Mouse (Mus musculus): Measurements from ENCODE around the gene Olfr1123. TPM values are rescaled to one million over a fixed set of nuclear protein-coding genes. Genes with fewer than 3 reads are reported as not detected.

The Olfr1123 gene
- polyA plus RNA-seq, 1 experiment from 2014 or later = not detected

- no peaks in the 10 kb centered on the region for H3K27me3 ChIP-seq (ENCODE audit: insufficient read depth, low read length)
- WGBS = 93% methylated on average over 4 of the region's 4 CpGs
- H3K36me3 ChIP-seq (ENCODE audit: insufficient read depth, low read length) = no peaks in the 10 kb centered on the region
- H3K9ac ChIP-seq (replicated peaks; ENCODE audit: low read length) = no peak overlapping the region
- no peak for ATAC-seq (ENCODE audit: low FRiP score, low TSS enrichment)
- no peaks in the 10 kb centered on the region for H3K9me3 ChIP-seq (ENCODE audit: low read length)
- no peaks in the 10 kb centered on the region for H3K4me1 ChIP-seq (ENCODE audit: insufficient read depth, low read length)
- H3K4me2 ChIP-seq (replicated peaks; ENCODE audit: low read depth, low read length) = no peak overlapping the region
- H3K27ac ChIP-seq (ENCODE audit: low read length) = no peak overlapping the region
- no peak overlapping the region for H3K4me3 ChIP-seq (ENCODE audit: low read length)
Measured at GRCm38 (mm10) chr2:87461769-87462168, 45.3 kb downstream of the Olfr1123 start.

Other genes with a start within 250 kb of the Olfr1123 start
- gene Olfr1112, start 228.8 kb upstream of the Olfr1123 start, polyA plus RNA-seq (2015; fragmentation: Nextera tagmentation; extraction: Ambion mirVana) = not detected in 2 replicates
- gene Olfr1113, start 207.7 kb upstream of the Olfr1123 start, polyA plus RNA-seq (2015; fragmentation: Nextera tagmentation; extraction: Ambion mirVana) = not detected in 2 replicates
- gene Olfr1115, start 168.6 kb upstream of the Olfr1123 start, polyA plus RNA-seq (2015; fragmentation: Nextera tagmentation; extraction: Ambion mirVana) = not detected in 2 replicates
- gene Olfr1116, start 149.1 kb upstream of the Olfr1123 start, polyA plus RNA-seq (2015; fragmentation: Nextera tagmentation; extraction: Ambion mirVana) = not detected in 2 replicates
- gene Olfr1118, start 109.1 kb upstream of the Olfr1123 start, polyA plus RNA-seq (2015; fragmentation: Nextera tagmentation; extraction: Ambion mirVana) = not detected in 2 replicates
- gene Olfr1120, start 61.8 kb upstream of the Olfr1123 start, polyA plus RNA-seq (2015; fragmentation: Nextera tagmentation; extraction: Ambion mirVana) = not detected in 2 replicates
- gene Olfr1121, start 46.7 kb upstream of the Olfr1123 start, polyA plus RNA-seq (2015; fragmentation: Nextera tagmentation; extraction: Ambion mirVana) = not detected in 2 replicates
- gene Olfr1122, start 30.8 kb upstream of the Olfr1123 start, polyA plus RNA-seq (2015; fragmentation: Nextera tagmentation; extraction: Ambion mirVana) = not detected in 2 replicates
- 0.09 TPM in 1 of 2 replicates, not detected in the other for gene Olfr1124, start 13.6 kb downstream of the Olfr1123 start, polyA plus RNA-seq (2015; fragmentation: Nextera tagmentation; extraction: Ambion mirVana)
- not detected in 2 replicates for gene Olfr1126, start 37.3 kb downstream of the Olfr1123 start, polyA plus RNA-seq (2015; fragmentation: Nextera tagmentation; extraction: Ambion mirVana)
- gene Pramel7, start 80.5 kb downstream of the Olfr1123 start, polyA plus RNA-seq (2015; fragmentation: Nextera tagmentation; extraction: Ambion mirVana) = not detected in 2 replicates
- gene Pramel6, start 89.9 kb downstream of the Olfr1123 start, polyA plus RNA-seq (2015; fragmentation: Nextera tagmentation; extraction: Ambion mirVana) = not detected in 2 replicates
- gene Olfr153, start 115.2 kb downstream of the Olfr1123 start, polyA plus RNA-seq (2015; fragmentation: Nextera tagmentation; extraction: Ambion mirVana) = not detected in 2 replicates
- gene Olfr1128, start 128.9 kb downstream of the Olfr1123 start, polyA plus RNA-seq (2015; fragmentation: Nextera tagmentation; extraction: Ambion mirVana) = not detected in 2 replicates
- gene Olfr1129, start 157.3 kb downstream of the Olfr1123 start, polyA plus RNA-seq (2015; fragmentation: Nextera tagmentation; extraction: Ambion mirVana) = not detected in 2 replicates
- not detected in 2 replicates for gene Olfr1130, start 189.6 kb downstream of the Olfr1123 start, polyA plus RNA-seq (2015; fragmentation: Nextera tagmentation; extraction: Ambion mirVana)
- gene Olfr1131, start 210.5 kb downstream of the Olfr1123 start, polyA plus RNA-seq (2015; fragmentation: Nextera tagmentation; extraction: Ambion mirVana) = not detected in 2 replicates
- gene Olfr1132, start 220.9 kb downstream of the Olfr1123 start, polyA plus RNA-seq (2015; fragmentation: Nextera tagmentation; extraction: Ambion mirVana) = not detected in 2 replicates
- gene Olfr1133, start 230.7 kb downstream of the Olfr1123 start, polyA plus RNA-seq (2015; fragmentation: Nextera tagmentation; extraction: Ambion mirVana) = not detected in 2 replicates
- not detected in 2 replicates for gene Olfr1134, start 241.8 kb downstream of the Olfr1123 start, polyA plus RNA-seq (2015; fragmentation: Nextera tagmentation; extraction: Ambion mirVana)